Mouse (Mus musculus): ENCODE data around the gene Phldb2.

The Phldb2 gene

DNA sequence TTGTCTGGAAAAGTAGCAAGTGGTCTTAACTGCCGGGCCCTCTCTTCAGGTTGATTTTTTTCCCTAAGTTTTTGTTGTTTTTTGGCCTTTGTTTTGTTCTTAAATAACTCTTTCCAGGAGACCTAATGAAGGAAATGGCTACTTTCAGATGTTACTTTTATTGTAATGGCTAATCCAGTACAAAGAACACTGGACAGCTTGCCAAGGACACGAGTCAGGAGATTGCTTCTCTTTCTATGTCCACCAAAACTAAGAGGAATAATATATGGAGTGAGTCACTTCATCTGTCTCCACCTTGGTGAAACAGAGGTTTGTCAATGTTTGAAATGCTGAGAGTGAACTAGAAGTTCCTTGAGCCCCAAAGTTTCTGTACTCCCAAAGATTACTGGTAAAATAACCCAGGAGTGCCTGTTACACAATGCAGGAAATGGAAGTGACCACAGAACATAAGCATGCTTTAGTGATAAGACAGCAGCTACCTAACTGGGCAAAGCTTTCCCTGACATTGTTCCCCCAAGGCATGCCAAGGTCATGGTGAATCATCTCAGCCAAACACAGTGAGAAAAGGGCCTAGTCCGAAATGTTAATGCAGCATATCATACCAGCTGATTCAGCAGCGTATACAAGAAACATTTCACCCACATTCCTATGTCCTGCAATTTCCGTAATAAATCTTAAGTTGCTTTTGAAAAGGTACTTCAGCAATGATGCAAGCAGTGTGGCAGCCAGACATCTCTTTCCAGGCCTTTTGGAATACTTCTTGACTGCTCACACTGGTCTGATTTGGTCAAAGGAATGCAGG is 115.7 kb downstream of the Phldb2 start:
- no peak for DNase-seq (ENCODE audit: low spot score)

DNA sequence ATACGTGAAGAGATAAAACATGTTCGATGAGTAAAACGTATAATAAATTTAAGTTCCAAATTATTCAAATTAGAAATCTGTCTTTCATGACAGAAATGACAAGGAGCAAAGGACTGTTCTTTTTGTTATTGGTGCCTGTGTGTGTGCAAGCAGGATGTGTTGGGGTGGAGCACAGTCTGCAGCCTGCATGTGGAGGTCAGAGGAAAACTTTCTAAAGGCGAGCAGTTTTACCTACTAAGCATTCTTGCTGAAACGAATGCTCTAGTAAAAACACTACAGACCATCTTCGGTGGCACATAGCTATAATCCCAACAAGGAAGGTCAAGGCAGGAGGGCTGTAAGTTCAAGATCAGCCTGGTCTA is 120.7 kb downstream of the Phldb2 start:
- DNase-seq (ENCODE audit: low spot score) = no peak

DNA sequence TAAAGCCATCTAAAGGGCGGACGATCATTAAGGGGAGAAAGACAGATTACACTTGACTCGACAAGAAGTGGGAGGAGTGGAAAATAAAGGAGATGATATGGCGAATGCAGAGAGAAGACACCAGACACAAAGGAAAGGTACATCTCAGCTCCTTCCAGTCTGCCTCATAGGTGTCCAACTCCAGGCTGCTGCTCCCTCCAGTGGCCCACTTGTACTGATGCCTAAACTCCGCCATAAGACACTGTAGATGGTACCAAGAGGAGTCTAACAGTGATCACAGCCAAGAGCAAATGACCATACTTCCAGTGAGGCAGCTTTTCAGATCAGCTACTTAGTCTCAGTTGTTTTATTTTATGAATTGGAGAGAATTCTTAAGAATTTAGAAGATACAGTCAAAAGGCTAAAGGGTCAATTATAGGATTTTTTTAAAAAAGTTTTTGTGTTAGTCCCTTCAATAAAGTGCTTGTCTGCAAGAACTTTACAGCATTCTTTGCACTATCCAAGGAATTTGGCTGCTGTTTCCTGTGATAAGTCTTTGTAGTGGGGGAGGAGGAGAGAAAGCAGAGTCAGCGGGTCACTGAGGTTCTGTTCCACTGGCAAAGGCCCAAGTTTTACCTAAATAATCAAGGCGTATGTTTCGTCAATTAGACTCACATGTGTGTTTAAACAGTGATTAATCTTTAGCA is 121.2 kb downstream of the Phldb2 start:
- DNase-seq (ENCODE audit: low spot score) = no peak

DNA sequence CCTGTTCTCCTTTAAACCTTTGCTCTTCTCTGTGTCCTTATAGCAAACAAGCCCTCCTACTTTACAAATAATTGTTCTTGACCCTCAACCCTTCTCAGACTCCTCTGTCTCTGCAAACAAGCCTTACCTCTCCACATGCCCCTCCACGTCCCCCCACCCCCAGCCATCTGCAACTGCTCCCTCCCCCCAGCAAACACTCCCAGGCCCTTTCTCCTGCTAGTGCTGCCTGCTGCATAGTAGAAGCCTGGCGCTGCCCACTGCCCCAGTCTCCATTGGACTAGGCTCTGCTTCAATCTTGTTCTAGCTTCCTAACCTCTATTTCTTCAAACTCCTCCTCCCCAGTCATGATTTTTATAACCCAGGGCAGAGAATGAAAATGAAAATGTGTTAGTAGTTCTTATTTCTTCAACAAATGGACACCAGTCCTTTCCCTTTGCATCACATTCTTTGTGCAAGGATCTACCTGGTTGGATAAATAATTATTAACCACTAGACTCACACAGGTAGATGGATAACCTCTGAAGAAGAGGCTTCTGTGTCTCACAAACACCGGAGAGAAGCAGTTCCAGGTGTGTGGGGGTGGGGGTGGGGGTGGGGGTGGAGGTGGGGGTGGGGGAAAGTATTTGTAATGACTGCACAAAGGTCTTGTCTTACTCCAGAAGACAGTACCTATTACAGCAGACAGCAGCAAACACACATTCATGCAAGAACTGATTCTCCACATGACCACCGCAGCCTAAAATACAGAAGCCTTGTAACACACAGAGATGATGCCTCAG is 122.1 kb downstream of the Phldb2 start:
- DNase-seq (ENCODE audit: low spot score) = no peak

DNA sequence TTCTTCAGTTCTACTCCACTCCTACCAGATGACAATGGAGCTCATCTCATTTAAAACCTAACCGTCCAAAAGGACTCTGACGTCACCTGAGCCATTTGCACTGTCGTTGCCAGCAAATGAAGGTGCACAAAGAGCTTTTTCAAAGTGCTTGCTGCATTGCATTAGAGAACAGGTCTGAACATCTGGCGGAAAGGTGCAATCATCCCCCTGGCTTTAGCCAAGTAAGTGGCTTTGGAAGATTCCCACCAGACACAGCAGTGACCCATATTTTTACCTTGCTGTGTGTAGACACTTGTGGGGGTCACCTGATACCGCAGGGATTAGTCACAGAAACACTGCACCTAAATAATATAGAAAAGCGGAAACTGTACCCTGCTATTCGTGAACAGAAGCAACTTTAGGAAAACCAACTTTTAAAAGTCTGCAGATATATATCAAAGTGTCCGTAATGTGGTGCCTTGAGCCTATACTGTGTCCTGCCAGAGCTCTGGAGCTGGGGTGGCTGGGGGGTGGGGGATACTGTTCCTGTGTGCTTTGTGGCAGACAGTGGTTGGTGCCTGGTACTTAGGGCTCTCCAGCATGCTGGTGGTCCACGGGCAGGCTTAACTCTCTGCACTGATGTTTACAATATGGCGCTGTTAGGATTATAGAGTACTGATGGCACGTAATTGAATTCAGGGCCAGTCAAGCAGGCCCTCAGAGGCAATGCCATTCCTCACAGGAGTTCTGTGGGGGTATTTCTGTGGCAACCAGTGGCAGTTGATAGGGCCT is 123.1 kb downstream of the Phldb2 start:
- no peak for DNase-seq (ENCODE audit: low spot score)

DNA sequence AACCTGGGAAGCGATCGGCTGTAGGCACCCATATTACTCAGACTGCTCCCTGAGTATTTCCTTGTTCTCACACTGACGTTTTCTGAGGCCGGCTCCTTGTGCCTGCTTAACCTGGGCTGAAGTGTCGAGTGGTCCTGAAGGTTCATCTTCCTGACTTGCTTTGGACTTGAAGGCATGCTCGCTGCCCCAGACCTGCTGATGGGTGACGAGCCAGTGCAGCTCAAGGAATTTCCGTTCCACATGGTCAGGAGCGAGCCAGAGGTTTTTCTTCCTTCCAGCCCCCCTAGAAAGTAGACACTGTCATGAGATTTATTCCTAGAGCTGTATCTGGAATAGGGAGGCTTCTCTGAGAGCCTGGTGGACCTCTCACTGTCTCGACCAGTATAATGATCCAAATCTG is 128.1 kb downstream of the Phldb2 start:
- no peak for DNase-seq (ENCODE audit: low spot score)

DNA sequence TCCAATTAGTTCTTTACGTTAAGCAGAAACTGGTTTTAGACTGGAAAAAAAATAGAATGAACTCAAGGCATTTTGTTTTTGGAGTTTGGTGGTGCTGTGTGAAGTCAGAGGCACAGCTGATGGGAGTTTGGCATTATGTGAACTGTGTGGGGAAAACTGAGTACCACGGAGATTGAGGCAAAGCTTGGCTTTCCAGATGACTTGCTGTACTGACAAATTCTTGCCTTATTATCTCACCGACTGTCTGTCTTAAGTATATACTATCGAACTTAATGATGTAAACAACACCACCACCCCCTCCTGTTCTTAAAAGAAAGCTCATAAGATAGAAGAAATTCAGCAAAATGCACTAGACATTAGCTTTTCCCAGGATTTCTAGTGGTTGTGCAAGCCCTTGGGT is 129.4 kb downstream of the Phldb2 start:
- DNase-seq (ENCODE audit: low spot score) = no peak

DNA sequence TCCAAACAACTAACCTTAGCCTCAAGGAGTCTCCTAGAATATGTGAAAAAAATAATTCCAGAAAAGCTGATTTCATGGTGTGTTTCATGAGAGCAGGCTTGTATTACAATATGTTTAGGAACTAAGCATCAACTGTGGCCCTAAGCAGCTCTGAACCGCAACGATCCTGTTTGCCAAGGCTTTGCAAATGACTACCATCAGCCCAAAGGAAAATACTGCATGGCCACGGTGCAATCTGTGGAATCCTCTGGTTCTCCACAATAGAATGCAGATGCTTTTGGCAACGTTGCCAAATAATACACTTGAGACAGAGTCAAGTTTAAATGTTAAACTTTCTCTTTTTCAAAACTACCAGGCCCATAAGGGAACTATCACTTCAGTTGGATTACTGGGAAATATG is 133.5 kb downstream of the Phldb2 start:
- DNase-seq (ENCODE audit: low spot score) = no peak

DNA sequence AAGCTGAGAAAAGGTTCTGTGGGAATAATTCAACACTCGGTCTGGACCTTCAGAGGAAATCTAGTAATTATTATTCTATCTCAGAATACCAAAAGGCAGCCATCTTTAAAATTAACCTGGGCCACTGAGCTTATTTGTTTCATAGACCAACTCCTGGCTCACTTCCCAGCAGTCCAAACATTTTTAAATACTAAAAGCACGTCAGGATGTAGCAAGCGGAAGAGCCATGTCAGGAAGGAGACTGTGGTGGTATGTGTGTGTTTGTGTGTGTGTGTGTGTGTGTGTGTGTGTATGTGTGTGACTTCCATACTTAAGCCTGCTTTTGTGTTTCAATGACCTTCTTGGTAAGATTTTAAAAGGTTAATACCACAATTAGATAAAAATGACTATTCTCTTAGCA is 135.6 kb downstream of the Phldb2 start:
- DNase-seq (ENCODE audit: low spot score) = no peak

DNA sequence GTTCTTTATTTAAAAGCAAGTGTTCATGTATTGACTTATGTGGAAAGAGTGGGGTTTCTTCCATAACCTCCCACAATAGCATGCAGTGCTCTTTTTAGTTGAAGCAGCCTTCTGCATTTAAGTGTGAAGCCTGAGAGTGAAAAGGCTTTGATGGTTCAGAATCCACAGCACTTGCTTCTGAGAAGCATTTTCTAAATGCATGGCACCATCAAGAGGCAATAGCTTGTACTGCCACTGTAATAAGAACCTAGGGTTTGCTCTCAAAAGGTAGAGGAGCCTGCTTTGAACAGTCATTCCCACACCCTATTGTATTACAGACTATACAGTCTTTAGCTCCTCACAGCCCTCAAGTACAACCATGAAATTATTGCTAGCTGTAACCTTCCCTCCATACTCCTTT is 136.7 kb downstream of the Phldb2 start:
- no peak for DNase-seq (ENCODE audit: low spot score)

DNA sequence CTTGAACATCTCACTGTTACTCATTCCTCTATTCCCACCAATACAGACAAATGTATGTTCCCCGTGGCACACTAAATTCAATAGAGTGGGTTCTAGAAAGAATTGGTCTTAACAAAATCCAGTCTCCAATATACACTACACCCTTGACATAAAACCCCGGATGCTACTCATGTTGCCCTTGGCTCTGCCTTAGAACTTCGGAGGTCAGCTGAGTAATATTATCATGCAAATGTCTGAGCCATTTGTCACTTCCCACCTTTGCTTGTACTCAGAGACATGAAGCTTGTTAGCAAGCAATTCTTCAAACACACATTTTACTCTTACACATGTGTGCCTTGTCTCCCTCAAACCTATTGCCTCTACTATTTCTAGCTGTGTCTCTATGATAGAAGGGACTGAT is 138.8 kb downstream of the Phldb2 start:
- DNase-seq (ENCODE audit: low spot score) = no peak

DNA sequence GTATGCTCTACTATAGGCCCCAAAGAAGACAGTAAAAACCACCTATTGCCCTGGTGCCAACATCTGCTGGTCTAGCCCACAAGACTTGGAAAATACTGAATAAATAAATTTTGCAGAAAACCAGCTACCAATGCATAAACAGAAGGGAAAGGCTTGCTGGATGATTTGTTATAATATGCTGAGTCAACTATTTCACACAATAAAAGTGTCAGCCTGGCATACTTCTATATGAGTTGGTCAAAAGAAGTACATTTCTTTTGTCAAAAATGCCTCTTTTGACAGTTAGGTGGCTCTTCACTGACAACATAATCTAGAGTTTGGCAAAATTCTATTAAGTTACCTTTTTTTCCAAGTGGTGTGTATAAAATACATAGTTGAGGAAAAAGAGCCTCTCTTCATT is 141.6 kb downstream of the Phldb2 start:
- no peak for DNase-seq (ENCODE audit: low spot score)

DNA sequence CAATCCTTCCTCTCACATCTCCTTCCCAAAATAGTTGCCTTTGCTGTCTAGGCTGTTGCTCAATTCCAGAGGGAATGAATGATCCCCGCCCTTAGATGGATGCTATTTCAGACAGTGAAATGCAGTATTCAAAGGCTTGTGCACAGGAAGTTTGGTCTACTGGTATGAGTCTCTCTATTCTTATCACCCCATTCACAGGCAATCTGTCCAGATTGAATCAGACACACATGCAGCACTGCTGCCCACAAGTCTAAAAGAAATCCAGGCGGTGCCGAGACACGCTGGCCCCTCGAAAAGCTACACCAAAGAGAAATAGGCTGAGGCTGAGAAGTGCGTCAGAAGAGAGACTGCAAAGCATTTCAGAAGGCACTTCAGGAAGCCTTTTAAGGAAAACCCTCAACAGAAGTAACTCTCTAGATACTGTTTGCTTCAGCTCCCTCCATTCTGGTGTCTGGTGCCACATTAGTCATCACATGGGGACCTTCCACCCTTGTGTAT is 142.5 kb downstream of the Phldb2 start:
- DNase-seq (ENCODE audit: low spot score) = no peak

DNA sequence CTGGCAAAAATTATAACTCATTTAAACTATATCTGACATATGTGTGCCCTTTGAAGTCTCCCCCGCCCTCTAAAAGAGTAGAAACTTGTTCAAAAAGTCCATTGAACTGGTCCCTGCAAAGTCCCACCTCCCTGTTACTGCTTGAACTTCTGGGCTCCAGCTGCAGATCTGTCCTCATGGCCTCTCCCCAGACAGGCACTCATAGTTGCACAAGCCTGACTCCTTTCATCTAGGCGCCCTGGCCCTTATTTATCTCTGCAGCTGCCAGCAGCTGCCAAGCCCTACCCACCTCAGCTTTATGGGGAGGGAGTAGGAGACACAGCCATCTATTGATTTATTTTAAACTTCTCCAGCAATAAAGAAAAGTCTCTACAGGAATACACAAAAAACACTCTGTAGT is 143.2 kb downstream of the Phldb2 start:
- no peak for DNase-seq (ENCODE audit: low spot score)

DNA sequence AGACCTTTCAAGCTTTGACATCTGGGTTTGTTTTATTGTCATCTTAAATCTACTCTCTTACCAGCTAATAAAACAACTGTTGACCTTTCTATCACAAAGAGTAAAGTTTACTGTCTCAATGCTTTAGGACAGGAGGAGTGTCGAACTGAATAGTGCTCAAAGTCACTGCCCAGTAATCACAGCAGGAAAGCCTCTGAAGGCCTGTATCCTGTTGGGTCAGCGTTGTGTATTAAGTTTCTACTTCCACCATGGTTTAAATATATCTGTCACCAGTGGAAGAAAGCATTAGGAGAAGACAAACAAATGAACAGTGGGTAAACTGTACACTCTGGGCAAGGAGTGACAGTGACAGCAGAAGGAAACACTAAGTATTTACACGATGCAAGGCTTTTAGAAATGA is 148.7 kb downstream of the Phldb2 start:
- DNase-seq (ENCODE audit: low spot score) = no peak

DNA sequence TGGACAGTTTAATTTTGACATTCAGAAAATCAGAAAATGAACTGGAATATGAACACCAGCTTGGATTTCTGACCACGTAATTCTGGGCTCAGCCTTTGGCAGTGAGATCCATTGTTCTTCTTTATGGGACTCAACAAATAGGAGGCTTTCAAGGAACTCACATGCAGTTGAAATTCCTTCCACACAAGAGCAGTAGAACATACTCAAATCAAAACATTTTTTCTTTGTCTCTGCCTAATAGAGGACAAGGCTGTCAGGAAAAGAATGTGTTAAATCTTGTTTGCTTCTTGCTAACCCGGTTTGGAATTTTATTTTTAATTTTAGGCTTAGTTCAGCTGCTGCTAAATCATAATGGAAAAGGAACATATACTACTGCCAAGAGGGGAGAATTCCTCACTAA is 153.0 kb downstream of the Phldb2 start:
- no peak for DNase-seq (ENCODE audit: low spot score)

DNA sequence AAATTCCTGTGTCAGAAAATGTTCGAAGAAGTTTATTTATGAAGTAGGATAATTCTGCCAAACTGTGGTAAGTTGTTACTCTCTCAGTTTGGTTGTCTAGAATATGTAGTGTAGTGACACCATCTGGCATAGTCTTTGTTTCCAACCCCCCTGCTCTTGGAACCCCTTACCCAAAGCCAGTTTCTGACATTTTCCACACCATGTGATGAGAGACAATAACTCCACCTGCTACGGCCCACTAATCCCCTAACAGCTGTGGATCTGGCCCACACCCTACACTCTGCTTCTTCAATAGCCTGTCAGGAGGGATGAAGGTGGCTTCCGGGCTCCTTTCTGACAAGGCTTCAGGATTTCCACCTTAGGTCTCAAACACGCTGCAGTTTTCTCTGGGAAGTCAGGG is 154.2 kb downstream of the Phldb2 start:
- no peak for DNase-seq (ENCODE audit: low spot score)

DNA sequence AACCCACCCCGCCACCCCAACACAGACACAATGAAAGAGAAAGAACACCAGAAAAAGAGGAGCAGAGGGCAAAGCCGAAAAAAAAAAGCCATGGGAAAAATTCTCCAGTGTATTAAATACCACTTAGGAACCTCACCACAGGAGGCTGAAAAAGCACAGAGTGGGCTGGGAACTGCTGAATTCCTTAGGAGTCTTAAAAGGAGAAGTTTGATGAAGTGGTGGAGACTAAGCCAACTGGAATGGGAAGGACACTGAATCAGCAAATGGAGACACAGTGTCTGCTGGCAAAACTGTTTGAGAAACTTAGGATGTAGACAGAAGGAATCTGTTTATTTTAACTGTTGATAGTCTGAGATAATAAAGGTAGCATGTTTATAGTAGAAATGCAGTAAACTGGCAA is 154.8 kb downstream of the Phldb2 start:
- no peak for DNase-seq (ENCODE audit: low spot score)

DNA sequence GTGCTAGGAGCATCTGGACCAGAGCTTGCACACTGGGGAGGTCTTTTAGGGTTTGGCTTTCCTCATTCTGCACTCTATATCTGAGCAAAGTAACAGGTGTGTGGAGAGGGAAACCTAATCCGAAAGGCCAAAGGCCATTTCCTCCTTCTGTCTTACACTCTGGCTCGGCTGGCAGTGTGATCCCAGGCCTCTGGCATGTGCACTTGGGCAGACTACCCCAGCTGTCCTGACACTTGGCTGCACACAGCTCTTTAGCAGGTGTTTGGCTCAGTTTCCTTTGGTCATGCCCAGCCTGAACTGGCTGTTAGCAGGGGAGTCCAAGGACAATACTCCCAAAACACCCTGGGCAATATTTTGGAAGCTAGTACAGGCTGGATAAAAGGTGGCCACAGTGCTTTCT is 156.6 kb downstream of the Phldb2 start:
- DNase-seq (ENCODE audit: low spot score) = no peak

DNA sequence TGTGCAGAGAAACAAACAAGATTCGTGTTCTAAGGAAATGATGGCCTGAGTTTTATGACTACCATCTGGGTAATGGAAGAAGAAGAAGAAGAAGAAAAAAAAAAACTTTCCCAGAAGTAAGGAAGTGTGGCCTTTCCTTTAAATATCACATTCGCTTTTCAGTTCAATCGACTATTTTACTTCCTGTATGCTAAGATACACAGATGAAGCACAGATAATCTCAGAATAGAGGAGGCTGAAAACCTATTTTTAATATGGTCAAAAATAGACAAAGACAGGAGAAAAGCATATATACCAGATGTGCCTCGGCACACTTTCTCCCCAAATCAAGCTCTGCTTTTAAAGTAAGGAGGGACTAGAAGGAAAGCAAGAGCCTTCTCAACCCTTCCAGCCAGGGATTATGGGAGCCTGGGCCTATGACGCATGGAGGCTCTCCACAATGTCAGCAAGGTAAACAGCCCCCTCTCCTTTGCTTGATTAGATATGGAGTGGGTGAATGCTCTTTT is 158.2 kb downstream of the Phldb2 start:
- no peak for DNase-seq (ENCODE audit: low spot score)

DNA sequence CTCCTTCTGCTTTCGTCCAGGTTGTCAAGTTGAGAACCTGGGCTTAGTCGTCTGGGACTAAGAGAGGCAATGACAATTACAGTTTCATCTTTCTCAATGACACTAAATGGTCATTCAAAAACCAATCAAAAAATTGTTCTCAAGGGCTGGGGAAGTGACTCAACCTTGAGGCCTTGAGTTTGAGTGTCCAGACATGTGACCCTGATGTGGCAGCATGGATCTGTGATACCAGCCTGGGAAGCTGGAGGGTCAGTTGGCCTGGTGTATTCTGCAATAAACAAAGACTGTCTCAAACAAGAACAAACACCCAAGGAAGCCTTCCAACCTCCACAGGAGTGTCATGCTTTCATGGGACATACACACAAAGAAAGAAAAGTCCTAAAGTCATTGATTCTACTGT is 160.6 kb downstream of the Phldb2 start:
- DNase-seq (ENCODE audit: low spot score) = no peak

DNA sequence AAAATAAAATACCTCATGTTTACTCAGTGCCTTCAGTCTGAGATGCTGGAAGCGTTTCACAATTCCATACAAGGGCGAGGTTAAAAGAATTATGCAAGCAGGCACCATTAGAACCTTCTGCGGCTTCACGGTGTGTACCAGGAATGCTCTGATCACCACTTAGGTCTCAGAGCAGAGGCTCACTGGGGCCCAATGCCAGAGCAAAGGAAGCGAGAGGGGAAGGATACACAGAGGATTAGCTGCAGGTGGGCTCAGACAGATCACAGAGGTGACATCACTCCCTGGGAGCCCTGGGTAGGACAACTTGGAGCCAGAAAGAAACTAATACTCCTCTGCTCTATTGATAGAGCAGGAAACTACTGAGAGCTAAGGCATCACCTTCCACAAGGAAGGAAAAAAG is 162.1 kb downstream of the Phldb2 start:
- DNase-seq (ENCODE audit: low spot score) = no peak

All from layer of hippocampus, adult 9-10 months (tissue).